Comparison of ENCODE assay signal across 18 mouse cellular contexts in genomic region chr2:163146001-163146400, GRCm38 (mm10). TPM values are rescaled to one million over a fixed set of nuclear protein-coding genes. Genes with fewer than 3 reads are reported as not detected.
A peak's percentile ranks its signal among the peaks of the same experiment; 100 is the strongest.
DNase-seq lines count a peak whose midpoint lies in the region.
"Had no signal": no experiment of that assay in that cellular context is flagged by ENCODE, and none has a peak within 500 bp of the region (broad histone marks: within the 10 kb centered on the region; RNA-seq: fewer than 3 reads in every experiment).

No protein-coding gene starts in this region.

- intact Hi-C loops in heart, postnatal 25 days (cut with DNase I): no loop called here

- peak; percentile 37 for DNase-seq in heart, adult 11 months
- DNase-seq in heart, postnatal 25 days (ENCODE audit: low spot score): no peak
- DNase-seq in retina, embryonic 14.5 days (ENCODE audit: low spot score): peak; percentile 41
- DNase-seq in retina, postnatal 1 day: no peak
- DNase-seq in ES-CJ7 (ENCODE audit: low read depth, low spot score): peak; percentile 28
- peak; percentile 58 for DNase-seq in ZHBTc4 (ENCODE audit: low read depth, low spot score)
- no peak for DNase-seq in layer of hippocampus, postnatal 14 days (ENCODE audit: low spot score in 2 of 2)
- DNase-seq: adrenal gland, adult 8-10 months; adrenal gland, postnatal 14 days; adrenal gland, postnatal 36 days; B cell, adult 2 months; cerebellum, adult 11-12 months; cerebellum, adult 2 months; cerebellum, adult 9-10 months; cerebellum, postnatal 25 days; forebrain, postnatal 0 days had no signal

RNA-seq across cellular contexts. Expression of gene Tox2, which starts 56.9 kb away (rescaled TPM):
- 1 to 10 TPM; 1.3 to 2.0 TPM for total RNA-seq in heart, postnatal 25 days (2021)
- total RNA-seq in layer of hippocampus, postnatal 14 days (2021): 10 to 100 TPM; 19.1 to 21.1 TPM
- total RNA-seq: CH12.LX, MEL had no signal

RNA-seq across cellular contexts. Expression of gene Gtsf1l, which starts 58.3 kb away (rescaled TPM):
- total RNA-seq in heart, postnatal 25 days (2021): not detected
- total RNA-seq in layer of hippocampus, postnatal 14 days (2021): not detected
- total RNA-seq: adrenal gland, adult 8-10 months; adrenal gland, postnatal 14 days; adrenal gland, postnatal 36 days; CH12.LX; forebrain, postnatal 0 days; MEL had no signal

Comparison
In these comparisons a context has a peak if more than half of its experiments do, and no peak if none do; other contexts are left out.
1. DNase-seq: peak in heart, adult 11 months (single experiment), retina, embryonic 14.5 days (single experiment), ES-CJ7 (single experiment) and ZHBTc4 (single experiment); none in heart, postnatal 25 days (single experiment), retina, postnatal 1 day (single experiment) and layer of hippocampus, postnatal 14 days (0 of 2).
2. RNA of gene Tox2, which starts 56.9 kb away (total RNA-seq): 19.1 to 21.1 TPM in layer of hippocampus, postnatal 14 days; 1.3 to 2.0 TPM in heart, postnatal 25 days; every median in the first group is over 4 times any median in the second.